Mouse (Mus musculus): ENCODE measurements at regions not wholly inside any gene's neighbourhood (a gene's known extent, or its start where the extent isn't known, plus 50 kb on each side); places are given as distances from the start of the nearest gene placed in this dataset.

- DNase-seq (ENCODE audit: low read depth, low spot score) = no peak
Observed at GRCm38 (mm10) chr9:41593998-41594397, 432.5 kb upstream of the Ubash3b start.

DNA sequence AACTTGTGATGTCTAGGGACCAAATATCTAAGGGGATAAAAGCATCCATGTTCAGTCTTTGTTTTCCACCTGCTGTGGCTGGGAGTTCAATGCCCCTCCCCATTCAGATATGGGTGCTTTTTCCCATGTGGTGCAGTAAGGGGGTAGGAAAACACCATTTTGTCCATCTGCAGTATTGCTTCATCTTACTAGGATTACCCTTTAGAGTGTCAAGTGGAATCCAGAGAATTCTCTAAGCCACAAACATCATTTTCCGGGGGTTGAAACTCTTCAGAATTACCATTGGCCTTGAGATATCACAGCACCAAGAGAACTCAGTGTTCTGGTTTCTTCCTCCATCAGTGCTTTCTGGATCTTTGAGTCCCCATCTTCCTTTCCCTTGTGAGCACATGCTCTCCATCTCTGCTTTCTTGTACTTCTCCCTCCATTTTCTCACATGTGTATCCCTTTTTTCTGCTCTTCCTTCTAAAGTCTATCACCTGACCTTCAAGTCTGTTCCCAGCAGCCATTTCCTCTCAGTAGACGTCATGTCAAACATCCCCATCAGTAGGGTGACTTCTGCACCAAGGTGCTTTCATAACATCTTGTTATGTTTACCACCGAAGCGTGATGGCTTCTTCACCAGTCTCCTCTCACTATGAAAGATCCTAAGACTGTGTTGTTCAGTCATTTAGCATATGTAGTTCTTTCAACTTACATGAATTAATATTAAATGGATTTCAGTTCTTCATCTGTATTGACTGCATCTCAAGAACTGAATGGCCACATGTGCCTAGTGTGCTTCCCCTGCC, 431.6 kb upstream of the Ubash3b start:
- DNase-seq (ENCODE audit: low read depth, low spot score) = no peak

DNA sequence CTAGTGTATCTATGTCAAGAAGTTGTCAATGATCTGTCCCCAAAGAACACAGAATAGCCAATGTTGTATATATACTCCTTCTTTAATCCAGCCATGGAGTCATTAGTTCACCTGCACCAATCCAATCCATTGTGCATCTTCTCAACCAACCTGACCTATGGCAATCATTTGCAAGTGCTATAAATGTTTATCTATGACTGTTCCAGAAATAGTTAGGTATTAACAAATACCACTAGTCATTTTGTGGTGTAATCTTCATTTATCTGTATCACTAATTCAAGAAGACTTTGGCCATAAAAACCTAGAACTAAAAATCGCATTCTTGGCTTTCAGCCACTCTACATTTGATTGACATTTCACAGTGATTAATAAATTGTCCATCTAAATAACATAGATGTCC, 430.6 kb upstream of the Ubash3b start:
- no peak for DNase-seq (ENCODE audit: low read depth, low spot score)

GRCm38 (mm10) chr9:41590164-41590563, 428.7 kb upstream of the Ubash3b start:
- DNase-seq (ENCODE audit: low read depth, low spot score) = no peak

GRCm38 (mm10) chr9:41588466-41589425, 427.2 kb upstream of the Ubash3b start:
- DNase-seq (ENCODE audit: low read depth, low spot score) = no peak

GRCm38 (mm10) chr9:41587762-41588161, 426.3 kb upstream of the Ubash3b start:
- DNase-seq (ENCODE audit: low read depth, low spot score) = no peak

DNA sequence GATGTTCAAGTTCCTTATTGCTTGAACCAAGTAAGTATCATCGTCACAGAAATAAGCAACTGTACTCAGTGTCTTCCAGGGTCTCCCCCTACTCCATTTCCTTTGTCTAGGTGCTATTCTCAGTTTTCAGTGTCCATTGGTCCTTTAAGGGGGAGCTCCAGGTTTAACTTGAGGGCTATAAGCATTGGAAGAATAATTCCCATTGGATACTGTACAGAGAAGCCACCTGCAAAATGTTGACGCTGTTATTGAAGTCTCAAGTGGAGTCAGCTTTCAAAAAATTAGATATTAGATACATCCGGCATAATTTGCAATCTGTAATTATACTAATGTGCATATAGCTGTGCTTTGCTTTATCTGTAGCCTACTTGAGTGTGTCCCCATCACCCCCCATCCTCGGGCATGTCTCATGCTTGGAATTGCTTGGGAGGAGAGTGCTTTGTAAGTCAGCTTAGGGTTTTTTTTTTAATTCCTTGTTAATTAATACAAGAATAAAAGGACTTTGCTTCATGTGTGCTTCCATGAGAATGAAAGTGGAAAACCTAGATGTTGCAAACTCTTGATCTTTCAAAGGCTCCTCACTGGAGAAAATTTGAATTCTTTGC, 425.6 kb upstream of the Ubash3b start:
- DNase-seq (ENCODE audit: low read depth, low spot score) = no peak

DNA sequence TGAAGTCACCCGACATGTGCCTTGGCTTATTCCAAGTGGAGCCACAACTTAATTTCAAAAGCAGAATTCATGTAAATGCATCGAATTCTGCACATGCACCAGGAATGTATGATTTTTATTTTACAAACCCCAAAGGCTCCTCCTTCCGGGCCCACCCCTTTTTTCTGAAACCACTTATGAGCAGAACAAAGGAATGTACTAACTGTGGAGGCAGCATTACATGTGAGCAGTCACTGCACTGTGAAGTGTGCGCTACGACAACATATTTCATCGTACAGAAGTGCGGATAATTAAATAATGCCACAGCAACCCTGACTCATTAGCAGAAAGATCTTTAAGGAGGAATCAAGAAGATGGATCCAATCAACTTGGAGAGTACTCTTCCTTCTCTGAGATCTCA, 424.8 kb upstream of the Ubash3b start:
- no peak for DNase-seq (ENCODE audit: low read depth, low spot score)

- no peak for DNase-seq (ENCODE audit: low read depth, low spot score)
Observed at GRCm38 (mm10) chr9:41585771-41586170, 424.3 kb upstream of the Ubash3b start.

- DNase-seq (ENCODE audit: low read depth, low spot score) = no peak
Observed at GRCm38 (mm10) chr9:41585012-41585411, 423.5 kb upstream of the Ubash3b start.

- DNase-seq (ENCODE audit: low read depth, low spot score) = peak; percentile 11
Observed at GRCm38 (mm10) chr9:41583711-41584329, 422.3 kb upstream of the Ubash3b start.

DNA sequence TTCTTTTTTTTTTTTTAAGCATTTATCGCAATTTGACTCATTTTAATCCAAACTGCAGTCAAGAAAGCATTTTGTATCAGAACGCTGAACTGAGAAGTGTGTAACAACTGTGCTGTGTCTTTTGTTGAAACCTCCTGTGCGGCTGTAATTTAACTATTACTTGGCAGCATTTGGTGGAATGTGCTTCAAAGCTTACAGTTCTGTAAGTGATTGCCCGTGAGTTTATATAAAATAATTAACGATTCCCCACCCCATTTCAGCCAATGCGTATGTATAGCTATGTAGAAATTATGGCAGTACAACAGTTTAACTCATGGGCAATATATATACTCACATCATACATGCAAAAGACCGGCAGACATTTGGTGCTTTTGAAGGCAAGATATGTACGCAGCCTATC, 421.8 kb upstream of the Ubash3b start:
- no peak for DNase-seq (ENCODE audit: low read depth, low spot score)

DNA sequence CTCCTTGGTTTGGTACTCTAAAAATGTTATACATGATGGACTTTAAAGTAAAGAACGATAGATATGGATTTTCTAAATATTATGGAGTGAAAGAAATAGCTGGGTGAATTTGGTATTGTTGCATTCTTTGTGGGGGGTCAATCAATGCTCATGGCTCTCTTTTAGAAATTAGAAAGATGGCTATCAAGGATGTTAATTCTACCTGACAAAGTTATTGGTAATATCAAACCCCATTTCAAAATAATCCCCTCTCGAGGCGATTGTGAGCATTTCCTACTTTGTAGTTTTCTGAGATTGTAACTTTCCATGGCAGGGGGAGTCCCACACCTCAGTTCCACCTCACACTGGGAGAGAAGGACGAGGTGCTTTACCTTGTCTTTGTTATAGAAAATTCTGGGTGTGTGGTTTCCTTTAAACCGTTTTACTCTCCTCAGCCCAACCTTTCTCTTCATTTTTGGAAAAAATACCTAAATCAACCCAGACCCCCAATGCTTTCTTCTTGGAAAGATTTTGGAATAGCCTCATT, 421.3 kb upstream of the Ubash3b start:
- no peak for DNase-seq (ENCODE audit: low read depth, low spot score)

- DNase-seq (ENCODE audit: low read depth, low spot score) = no peak
Observed at GRCm38 (mm10) chr9:41582171-41582570, 420.7 kb upstream of the Ubash3b start.

GRCm38 (mm10) chr9:41581741-41582140, 420.2 kb upstream of the Ubash3b start:
- DNase-seq (ENCODE audit: low read depth, low spot score) = no peak

DNA sequence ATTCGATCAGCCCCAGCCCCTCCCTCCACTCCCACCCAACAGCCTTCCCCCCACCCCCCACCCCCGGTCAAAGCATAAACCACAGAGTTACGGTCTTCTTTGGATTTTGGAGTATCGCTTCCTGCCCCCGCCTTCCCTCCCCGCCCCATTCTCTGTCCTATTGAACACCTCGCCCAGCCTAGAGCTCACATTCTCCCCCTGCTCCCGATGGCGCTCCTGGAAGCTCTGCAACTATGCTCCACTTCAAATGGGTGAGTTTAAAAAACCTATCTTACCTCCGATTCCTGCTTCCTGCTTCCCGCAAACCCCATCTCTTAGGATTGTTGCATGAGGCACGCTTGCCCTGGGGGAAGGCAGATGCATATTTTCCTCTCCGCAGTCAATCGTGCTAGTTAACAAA, 419.7 kb upstream of the Ubash3b start:
- DNase-seq (ENCODE audit: low read depth, low spot score) = peak; percentile 42

- peak; percentile 22 for DNase-seq (ENCODE audit: low read depth, low spot score)
Observed at GRCm38 (mm10) chr9:41580611-41581041, 419.1 kb upstream of the Ubash3b start.

DNA sequence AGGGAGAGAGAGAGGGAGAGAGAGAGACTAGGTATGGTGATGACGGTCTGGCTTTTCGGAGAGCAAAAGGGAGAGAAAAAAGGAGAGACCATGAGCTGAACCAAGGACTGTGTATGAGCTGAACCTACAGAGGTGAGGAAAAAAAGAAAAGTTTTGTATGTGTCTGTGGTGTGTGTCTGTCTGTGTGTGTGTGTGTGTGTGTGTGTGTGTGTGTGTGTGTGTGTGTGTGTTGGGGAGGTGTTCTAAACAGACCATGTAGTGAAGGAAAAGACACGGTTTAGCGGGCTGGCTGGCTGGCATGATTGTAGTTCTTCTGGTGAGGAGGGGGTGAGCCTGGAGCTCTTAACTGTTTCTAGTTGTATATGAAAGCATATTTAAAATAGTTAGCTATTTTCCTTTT, 418.6 kb upstream of the Ubash3b start:
- no peak for DNase-seq (ENCODE audit: low read depth, low spot score)

- DNase-seq (ENCODE audit: low read depth, low spot score) = no peak
Observed at GRCm38 (mm10) chr9:41579107-41580014, 417.9 kb upstream of the Ubash3b start.
